Mouse (Mus musculus) layer of hippocampus, postnatal 25 days (tissue): Measurements from ENCODE around the gene Picalm. TPM values are rescaled to one million over a fixed set of nuclear protein-coding genes. Genes with fewer than 3 reads are reported as not detected.
"Not testable (repeated sequence)": the region's sequence is repeated elsewhere in the genome, so short reads cannot be mapped to it uniquely, and the experiment has no call there.

ENCODE experiments used
- DNase-seq, 2 experiments: peaks; one replicate each; pipeline ENCODE4 v3.0.0; 2022; ENCODE audit warnings: mixed read lengths in 2 of 2, low spot score in 1 of 2; ENCODE audit errors: extremely low spot score in 1 of 2
- total RNA-seq, 2 experiments: library from RNA; stranded (reverse); gene quantifications; 2 replicates each; pipeline ENCODE4 v1.2.3; 2021

Picalm gene
- total RNA-seq, 2 experiments from 2014 or later, result 145 to 155 TPM

GRCm38 (mm10) chr7:90131376-90131651 is 1.3 kb downstream of the Picalm start:
- DNase-seq, result no peak

DNA sequence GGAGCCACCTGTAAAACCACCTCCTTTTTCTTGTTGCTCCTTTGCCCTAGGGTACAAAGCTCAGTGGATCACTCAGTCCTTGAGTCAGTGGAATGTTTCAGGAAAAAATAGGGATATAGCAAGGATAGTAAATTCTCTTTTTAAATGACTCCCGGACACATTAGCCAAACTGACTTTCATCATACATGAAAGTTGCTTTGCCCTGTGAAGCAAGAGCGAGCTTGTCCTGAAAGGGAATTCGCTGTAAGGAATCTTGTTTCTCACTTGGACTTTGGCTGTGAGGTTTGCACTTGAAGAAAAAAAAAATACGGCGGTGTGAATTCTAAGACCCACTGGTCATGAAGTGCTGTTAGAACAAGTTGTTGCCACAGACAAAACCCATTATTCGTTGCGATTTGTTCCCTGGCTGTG is 1.8 kb downstream of the Picalm start:
- DNase-seq, result no peak

GRCm38 (mm10) chr7:90132322-90132721 is 2.3 kb downstream of the Picalm start:
- no peak for DNase-seq

DNA sequence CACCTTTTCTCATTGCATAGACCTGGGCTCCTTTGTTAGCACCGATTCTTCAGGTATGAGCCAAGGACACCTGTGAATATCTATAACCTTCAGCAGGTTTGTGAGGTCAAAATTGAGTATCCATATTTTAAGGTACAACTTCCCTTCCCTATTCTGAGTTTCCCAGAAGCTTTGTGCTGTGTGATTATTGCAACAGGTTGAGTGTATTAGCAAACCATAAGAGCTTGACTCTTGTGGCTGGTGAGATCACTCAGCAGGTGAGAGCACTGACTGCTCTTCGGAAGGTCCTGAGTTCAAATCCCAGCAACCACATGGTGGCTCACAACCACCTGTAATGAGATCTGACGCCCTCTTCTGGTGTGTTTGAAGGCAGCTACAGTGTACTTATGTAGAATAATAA is 6.7 kb downstream of the Picalm start:
- DNase-seq, result no peak

DNA sequence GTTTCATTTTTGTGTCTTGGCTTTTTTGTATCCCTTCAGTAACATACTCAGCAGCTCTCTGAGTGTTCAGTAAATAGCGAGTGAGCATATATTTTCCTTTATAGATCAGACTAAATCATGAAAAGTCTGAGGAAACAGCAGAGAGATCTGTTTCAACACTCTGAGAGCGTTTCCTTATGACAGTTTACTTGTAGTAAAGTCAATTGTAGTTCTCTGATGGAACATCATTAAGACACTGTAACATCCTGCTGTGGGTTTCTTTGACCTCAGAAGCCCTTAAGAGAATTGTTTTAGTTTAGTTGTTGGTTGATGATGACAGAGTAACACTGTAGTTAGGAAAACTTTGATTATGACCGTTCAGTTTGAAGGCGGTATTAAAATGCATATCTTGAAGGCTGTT is 8.3 kb downstream of the Picalm start:
- no peak for DNase-seq

GRCm38 (mm10) chr7:90140290-90140689 is 10.3 kb downstream of the Picalm start:
- DNase-seq, result no peak

- no peak for DNase-seq
Measured at GRCm38 (mm10) chr7:90144275-90144674, 14.3 kb downstream of the Picalm start.

- no peak for DNase-seq
Measured at GRCm38 (mm10) chr7:90144971-90145370, 15.0 kb downstream of the Picalm start.

- DNase-seq, result no peak
Measured at GRCm38 (mm10) chr7:90145376-90145775, 15.4 kb downstream of the Picalm start.

GRCm38 (mm10) chr7:90145897-90146296 is 15.9 kb downstream of the Picalm start:
- DNase-seq, result no peak

DNA sequence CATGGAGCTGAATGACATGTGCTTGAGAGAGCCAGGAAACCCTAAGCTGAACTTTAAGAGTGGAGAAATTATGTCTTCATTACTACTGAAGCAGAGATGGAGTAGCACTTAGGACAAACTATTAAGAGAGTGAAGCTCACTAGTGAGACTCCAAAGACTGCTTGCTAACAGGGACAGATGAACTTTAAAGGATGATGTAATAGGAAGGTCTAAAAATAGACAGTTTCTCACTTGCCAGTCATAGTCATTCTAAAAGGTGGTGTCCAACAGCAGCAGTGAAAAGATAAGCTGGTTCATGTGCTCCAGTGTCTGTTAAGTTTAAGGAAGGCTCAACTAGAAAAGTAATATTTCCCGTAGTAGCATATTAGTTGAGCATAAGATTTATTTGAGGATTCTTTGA is 16.3 kb downstream of the Picalm start:
- DNase-seq, result no peak

DNA sequence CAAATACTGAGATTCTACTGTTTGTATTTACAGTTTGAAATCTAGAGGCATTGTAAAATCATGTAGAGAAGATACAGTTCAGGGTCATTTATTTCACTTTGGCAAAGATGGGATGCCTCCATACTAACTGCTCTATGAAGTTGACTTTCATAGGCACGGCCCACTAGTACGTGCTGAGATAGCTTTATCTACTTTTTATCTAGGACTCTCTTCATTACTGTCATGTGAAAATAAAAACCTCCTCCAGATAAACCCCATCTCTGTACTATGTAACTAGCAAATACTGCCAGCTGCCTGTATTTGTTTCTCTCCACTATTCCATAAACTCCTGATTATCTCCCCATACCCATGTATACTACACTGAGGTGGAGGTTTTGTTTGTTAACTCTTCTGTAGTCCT is 18.0 kb downstream of the Picalm start:
- no peak for DNase-seq

GRCm38 (mm10) chr7:90148516-90148915 is 18.5 kb downstream of the Picalm start:
- no peak for DNase-seq

DNA sequence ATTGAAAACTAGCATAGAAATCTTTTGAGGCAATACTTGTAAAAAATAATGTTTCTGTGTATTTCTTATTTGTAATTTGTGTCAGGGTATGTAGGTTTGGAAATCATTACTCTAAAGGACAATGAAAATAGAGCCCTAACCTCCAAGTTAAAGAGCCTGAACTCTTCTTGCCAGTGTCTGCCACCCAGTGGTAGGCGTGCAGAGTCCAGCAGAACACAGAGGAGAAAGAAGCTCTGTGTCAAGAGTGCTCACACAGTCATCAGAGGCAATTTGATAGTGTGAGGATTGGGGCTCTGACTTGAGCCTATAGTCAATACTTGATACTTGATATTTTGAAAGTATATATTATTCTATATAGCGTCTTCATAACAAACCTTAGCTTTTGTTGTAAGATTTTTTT is 20.3 kb downstream of the Picalm start:
- no peak for DNase-seq

DNA sequence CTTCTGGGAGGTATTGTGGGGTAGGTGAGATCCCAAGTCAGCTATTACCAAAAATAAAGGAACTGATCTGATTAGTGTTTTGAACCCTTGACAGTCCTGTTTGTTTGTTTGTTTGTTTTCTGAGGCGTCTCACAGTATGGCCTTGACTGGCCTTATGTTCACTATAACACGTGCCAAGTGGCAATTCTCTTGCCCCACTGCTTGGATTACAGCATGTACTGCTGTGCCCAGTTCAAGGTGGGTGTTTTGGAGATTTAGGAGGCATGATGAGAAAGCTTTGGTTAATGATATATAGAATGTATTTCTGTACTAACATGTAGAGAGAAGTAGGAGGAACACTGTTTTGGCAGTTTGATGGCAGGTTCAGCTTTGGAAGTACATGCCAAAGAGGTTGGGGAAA is 28.0 kb downstream of the Picalm start:
- DNase-seq, result no peak

- no peak for DNase-seq
Measured at GRCm38 (mm10) chr7:90160598-90160997, 30.6 kb downstream of the Picalm start.

- no peak for DNase-seq
Measured at GRCm38 (mm10) chr7:90164276-90164675, 34.3 kb downstream of the Picalm start.

DNA sequence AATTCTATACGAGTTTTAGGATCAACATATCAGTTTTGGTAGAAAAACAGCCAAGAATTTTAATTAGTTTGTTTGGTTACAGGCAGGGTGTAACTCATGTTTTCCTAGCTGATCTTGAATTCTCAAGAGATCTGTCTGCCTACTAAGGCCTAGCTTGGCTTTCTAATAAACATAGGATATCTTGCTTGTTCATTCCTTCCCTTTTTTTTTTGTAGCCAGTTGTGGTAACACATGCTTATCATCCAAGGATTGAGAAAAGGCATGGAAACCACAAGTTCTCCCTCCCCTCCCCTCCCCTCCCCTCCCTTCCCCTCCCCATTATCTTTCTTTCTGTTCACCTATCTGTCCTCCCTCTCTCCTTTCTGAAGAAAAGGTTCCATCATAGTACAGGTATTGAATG is 36.0 kb downstream of the Picalm start:
- no peak for DNase-seq

DNA sequence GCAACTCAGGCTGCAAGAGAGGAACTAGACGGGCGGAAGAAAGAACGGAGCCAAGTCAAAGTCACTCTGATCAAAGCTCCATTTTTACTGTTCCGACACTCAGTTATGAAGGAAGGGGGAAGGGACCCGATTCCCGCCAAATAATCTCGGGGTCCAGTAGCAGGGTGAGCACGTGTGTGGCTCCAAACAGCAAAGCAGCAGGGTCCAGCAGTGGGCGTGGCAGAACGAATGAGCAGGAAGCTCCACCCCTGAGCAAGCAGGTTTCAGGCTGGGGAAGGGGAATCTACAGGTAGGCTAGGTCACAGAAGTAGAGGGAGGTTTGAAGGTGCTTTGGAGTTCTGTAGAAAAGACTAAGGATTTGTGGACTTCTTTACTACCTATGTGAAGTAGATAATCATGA is 37.8 kb downstream of the Picalm start:
- not testable (repeated sequence) for DNase-seq

- no peak for DNase-seq
Measured at GRCm38 (mm10) chr7:90173778-90174177, 43.8 kb downstream of the Picalm start.

- no peak for DNase-seq
Measured at GRCm38 (mm10) chr7:90175576-90175975, 45.6 kb downstream of the Picalm start.

GRCm38 (mm10) chr7:90180635-90181034 is 50.6 kb downstream of the Picalm start:
- DNase-seq, result no peak

DNA sequence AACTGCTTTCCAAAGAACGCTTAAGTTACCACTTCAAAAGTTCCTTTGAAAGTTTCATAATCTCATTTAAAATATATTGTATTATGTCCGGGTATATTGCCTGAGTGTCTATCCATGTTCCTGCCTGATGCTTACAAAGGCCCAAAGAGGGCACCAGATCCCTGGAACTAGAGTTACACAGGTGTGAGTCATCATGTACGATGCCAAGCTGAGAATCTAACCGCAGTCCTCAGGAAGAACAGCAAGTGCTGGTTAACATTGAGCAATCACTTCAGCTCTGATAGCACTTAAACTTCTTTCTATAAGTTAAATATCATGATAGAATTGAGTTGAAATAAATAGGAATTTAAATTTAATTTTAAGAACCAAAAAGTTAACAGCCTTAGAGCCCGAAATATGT is 70.2 kb downstream of the Picalm start:
- DNase-seq, result no peak
